Mouse (Mus musculus) retina, postnatal 1 day (tissue): ENCODE measurements around the gene Coch.
"Not testable (repeated sequence)": the region's sequence is repeated elsewhere in the genome, so short reads cannot be mapped to it uniquely, and the experiment has no call there.

Source experiments
- DNase-seq: peaks from one replicate; pipeline ENCODE4 v3.0.0-alpha.2; 2012

Gene Coch

GRCm38 (mm10) chr12:51593229-51594029, at the start of gene Coch:
Gene Coch, plus strand, starts transcription at chr12:51593341.
- peak; percentile 75 for DNase-seq

GRCm38 (mm10) chr12:51543402-51543960, 49.7 kb upstream of the Coch start:
- peak; percentile 60 for DNase-seq

- DNase-seq: no peak
These were observed 38.1 kb upstream of the Coch start for GRCm38 (mm10) chr12:51555041-51555440.

GRCm38 (mm10) chr12:51561416-51561815, 31.7 kb upstream of the Coch start:
- DNase-seq: no peak

- DNase-seq: no peak
These were observed 25.9 kb upstream of the Coch start for GRCm38 (mm10) chr12:51567225-51567624.

GRCm38 (mm10) chr12:51569472-51569871, 23.7 kb upstream of the Coch start:
- no peak for DNase-seq

GRCm38 (mm10) chr12:51569944-51570343, 23.2 kb upstream of the Coch start:
- no peak for DNase-seq

- no peak for DNase-seq
These were observed 20.5 kb upstream of the Coch start for GRCm38 (mm10) chr12:51572651-51573050.

GRCm38 (mm10) chr12:51577816-51578215, 15.3 kb upstream of the Coch start:
- DNase-seq: not testable (repeated sequence)

- DNase-seq: no peak
These were observed 3.9 kb upstream of the Coch start for GRCm38 (mm10) chr12:51589263-51589662.

- DNase-seq: no peak
These were observed 1.2 kb upstream of the Coch start for GRCm38 (mm10) chr12:51591921-51592320.

GRCm38 (mm10) chr12:51592888-51593228, 283 bp upstream of the Coch start:
- no peak for DNase-seq

- DNase-seq: no peak
These were observed 909 bp downstream of the Coch start for GRCm38 (mm10) chr12:51594030-51594470.

- DNase-seq: no peak
These were observed 10.2 kb downstream of the Coch start for GRCm38 (mm10) chr12:51603306-51603705.

GRCm38 (mm10) chr12:51606138-51606537, 13.0 kb downstream of the Coch start:
- DNase-seq: no peak

- no peak for DNase-seq
These were observed 19.2 kb downstream of the Coch start for GRCm38 (mm10) chr12:51612361-51612760.

- DNase-seq: no peak
These were observed 27.4 kb downstream of the Coch start for GRCm38 (mm10) chr12:51620572-51620971.

GRCm38 (mm10) chr12:51621161-51621560, 28.0 kb downstream of the Coch start:
- no peak for DNase-seq

GRCm38 (mm10) chr12:51622670-51623365, 29.7 kb downstream of the Coch start:
- DNase-seq: peak; percentile 60

- DNase-seq: no peak
These were observed 30.2 kb downstream of the Coch start for GRCm38 (mm10) chr12:51623366-51623694.

GRCm38 (mm10) chr12:51633481-51633880, 40.3 kb downstream of the Coch start:
- DNase-seq: no peak

- no peak for DNase-seq
These were observed 43.1 kb downstream of the Coch start for GRCm38 (mm10) chr12:51636260-51636659.

GRCm38 (mm10) chr12:51636689-51637470, 43.7 kb downstream of the Coch start:
- DNase-seq: no peak
